Mouse (Mus musculus): ENCODE measurements around the gene Iqgap1.

GRCm38 (mm10) chr7:80697859-80698258, 127.9 kb downstream of the Iqgap1 start:
- no peak for TF ChIP-seq POLR2A (IDR thresholded peaks at IDR 0.05; ENCODE audit: borderline replicate concordance, control insufficient read depth, low read depth, low read length)
- no peak for TF ChIP-seq CTCF (IDR thresholded peaks at IDR 0.05; ENCODE audit: control insufficient read depth, insufficient read depth, low read length)

Data from bone marrow, adult 2 months (tissue).